Mouse (Mus musculus) liver, embryonic 14.5 days (tissue): ENCODE data around the gene Fastkd3. TPM values are rescaled to one million over a fixed set of nuclear protein-coding genes. Genes with fewer than 3 reads are reported as not detected.

Experiments used
- ATAC-seq: fragments of 200-750 bp; cut with Nextera tagmentation; 2 replicates; pipeline ENCODE4 v1.8.0; 2017; ENCODE audit warnings: moderate number of reproducible peaks, mild to moderate bottlenecking, moderate library complexity; ENCODE audit not compliant: insufficient read depth
- DNase-seq, 3 experiments: peaks; one replicate each; pipeline ENCODE4 v3.0.0-alpha.2; 2012 to 2013; ENCODE audit warnings: low read depth in 3 of 3, low spot score in 3 of 3
- H3K27ac ChIP-seq: fragments of 300-500 bp; sonication (generic); 2 replicates; pipeline ENCODE4 v1.5.1; 2014; ENCODE audit warnings: moderate library complexity, mild to moderate bottlenecking, control low read depth, inconsistent platforms
- H3K27me3 ChIP-seq: fragments of 300-500 bp; sonication (generic); 2 replicates; pipeline ENCODE4 v1.6.1; 2014; ENCODE audit warnings: mild to moderate bottlenecking, low read length, moderate library complexity; ENCODE audit not compliant: control insufficient read depth, insufficient read depth
- H3K36me3 ChIP-seq: fragments of 300-500 bp; sonication (generic); replicated peaks from 2 replicates; pipeline ENCODE4 v1.6.1; 2014; ENCODE audit warnings: low read depth; ENCODE audit not compliant: control insufficient read depth, insufficient read depth
- H3K4me1 ChIP-seq, 2 experiments: fragments of 200-500 bp in 1 of 2; fragments of 300-500 bp in 1 of 2; sonication (generic) in 1 of 2; replicated peaks; 2 replicates each; pipeline ENCODE4 v1.6.1; 2012 to 2014; ENCODE audit warnings: antibody characterized with exemption in 1 of 2, inconsistent platforms in 1 of 2, low read length in 1 of 2; ENCODE audit not compliant: control insufficient read depth in 2 of 2, insufficient read depth in 2 of 2
- H3K4me2 ChIP-seq: fragments of 300-500 bp; sonication (generic); 2 replicates; pipeline ENCODE4 v1.6.1; 2014; ENCODE audit warnings: low read depth, mild to moderate bottlenecking, control low read depth, moderate library complexity
- H3K4me3 ChIP-seq, 2 experiments: fragments of 200-500 bp in 1 of 2; fragments of 300-500 bp in 1 of 2; sonication (generic) in 1 of 2; 2 replicates each; pipeline ENCODE4 v1.5.1; 2012 to 2014; ENCODE audit warnings: low read depth in 2 of 2, low read length in 2 of 2, mild to moderate bottlenecking in 2 of 2, control low read depth in 1 of 2, inconsistent platforms in 1 of 2, moderate library complexity in 1 of 2; ENCODE audit not compliant: insufficient read depth in 1 of 2
- H3K9ac ChIP-seq: fragments of 300-500 bp; sonication (generic); replicated peaks from 2 replicates; pipeline ENCODE4 v1.6.1; 2014; ENCODE audit warnings: mild to moderate bottlenecking, control low read depth, moderate library complexity
- H3K9me3 ChIP-seq: fragments of 300-500 bp; sonication (generic); 2 replicates; pipeline ENCODE4 v1.6.1; 2016; ENCODE audit warnings: low read length, mixed read lengths; ENCODE audit not compliant: control insufficient read depth
- CTCF ChIP-seq: IDR thresholded peaks from 2 replicates; pipeline ENCODE4 v1.5.1; 2016; ENCODE audit warnings: antibody characterized with exemption, low read depth, control low read depth
- EP300 ChIP-seq: IDR thresholded peaks from 2 replicates; pipeline ENCODE4 v1.6.1; 2016; ENCODE audit warnings: antibody characterized with exemption, low read depth
- WGBS: fragments of 180-500 bp; shearing (Covaris S2); extraction: QIAGEN DNeasy Blood & Tissue Kit; methylation state at CpG from one replicate; pipeline ENCODE4 v1.1.7; 2014; ENCODE audit not compliant: insufficient replicate concordance; 5-methylcytosine and 5-hydroxymethylcytosine counted together
- polyA plus RNA-seq, 2 experiments: library from polyadenylated mRNA; depleted of rRNA in 1 of 2; stranded (reverse) in 1 of 2; unstranded in 1 of 2; fragments of >200 nt; fragmentation: Nextera tagmentation in 1 of 2; extraction: Ambion mirVana in 1 of 2; gene quantifications; 2 replicates each; pipeline versions ENCODE4 v1.2.1 to v1.2.3; 2012 to 2014

Fastkd3 gene
- polyA plus RNA-seq, 2 experiments: 7.3 to 13.6 TPM

DNA sequence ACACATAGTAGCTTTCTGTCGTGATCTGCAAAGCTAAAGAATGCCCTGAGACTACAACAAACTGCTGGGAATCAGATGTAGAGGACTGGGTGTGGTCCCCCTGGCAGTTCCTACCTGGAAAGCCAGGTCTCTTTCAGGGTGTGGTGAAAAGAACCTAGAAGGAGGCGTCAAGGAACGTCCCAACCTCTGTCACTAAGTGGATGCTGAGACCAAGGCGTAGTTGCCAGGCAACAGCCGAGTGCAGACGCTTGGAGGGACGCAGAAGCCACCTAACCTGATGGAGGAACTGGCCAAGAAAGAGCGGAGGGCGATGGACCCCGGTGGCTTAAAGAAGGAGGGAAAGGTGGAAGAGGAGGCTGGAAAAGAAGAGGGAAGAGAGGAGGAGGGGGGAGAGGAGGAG, 15.2 kb downstream of the Fastkd3 start, which contains the start of gene 1700001L19Rik:
1700001L19Rik (plus strand) TSS at position 223 of the 400 bp plus-strand sequence.
- Histone ChIP-seq H3K36me3 (0 out of 2 replicates have a peak, but pooled peaks cover 3% of the 10 kb centered on the region), H3K4me1 (peaks cover 0 to 8% of the 10 kb centered on the region in 2 experiments; a peak in 2 of 4 replicates), H3K4me3 (no peak within 1 kb of the TSS), H3K9me3 (no peaks in the 10 kb centered on the region), H3K27me3 (no peaks in the 10 kb centered on the region), H3K9ac (no peak within 1 kb of the TSS), H3K4me2 (peak within 1 kb of the TSS; percentile 28), H3K27ac (no peak within 1 kb of the TSS)
- WGBS: 19% methylated on average over 10 of the region's 10 CpGs
- ATAC-seq (no peak), DNase-seq (no peak)
- TF ChIP-seq EP300: no peak
- no peak for TF ChIP-seq CTCF

DNA sequence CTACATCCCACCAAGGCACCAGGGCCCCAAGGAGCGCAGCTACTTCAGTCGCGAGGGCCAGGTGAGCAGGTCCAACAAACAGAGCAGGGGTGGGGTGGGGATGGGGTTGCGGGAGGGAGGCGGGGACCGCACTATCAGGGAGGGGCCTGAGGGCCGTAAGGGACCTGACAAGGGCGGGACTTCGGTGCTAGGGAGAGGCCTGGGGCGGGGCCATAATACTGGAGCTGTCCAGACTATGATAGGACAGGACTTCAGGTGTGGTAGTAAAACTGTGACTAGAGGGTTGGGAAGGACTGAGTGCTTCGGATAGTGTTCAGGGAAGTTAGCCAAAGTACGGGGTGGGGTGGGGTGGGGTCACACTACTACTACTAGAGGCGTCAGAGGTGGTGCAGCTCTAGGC, 15.6 kb downstream of the Fastkd3 start:
- H3K27me3 ChIP-seq: no peaks in the 10 kb centered on the region
- H3K27ac ChIP-seq: no peak overlapping the region
- H3K4me3 ChIP-seq: no peak overlapping the region
- H3K9me3 ChIP-seq: no peaks in the 10 kb centered on the region
- peak overlapping the region; percentile 28 for H3K4me2 ChIP-seq
- H3K4me1 ChIP-seq: peaks cover 0 to 8% of the 10 kb centered on the region in 2 experiments; a peak in 2 of 4 replicates
- TF ChIP-seq CTCF: no peak
- peak in 1 of 3 experiments; percentile 46 for DNase-seq
- H3K9ac ChIP-seq: no peak overlapping the region
- H3K36me3 ChIP-seq: no peaks in the 10 kb centered on the region
- 8% methylated on average over 13 of the region's 13 CpGs for WGBS
- peak; percentile 85 for ATAC-seq

DNA sequence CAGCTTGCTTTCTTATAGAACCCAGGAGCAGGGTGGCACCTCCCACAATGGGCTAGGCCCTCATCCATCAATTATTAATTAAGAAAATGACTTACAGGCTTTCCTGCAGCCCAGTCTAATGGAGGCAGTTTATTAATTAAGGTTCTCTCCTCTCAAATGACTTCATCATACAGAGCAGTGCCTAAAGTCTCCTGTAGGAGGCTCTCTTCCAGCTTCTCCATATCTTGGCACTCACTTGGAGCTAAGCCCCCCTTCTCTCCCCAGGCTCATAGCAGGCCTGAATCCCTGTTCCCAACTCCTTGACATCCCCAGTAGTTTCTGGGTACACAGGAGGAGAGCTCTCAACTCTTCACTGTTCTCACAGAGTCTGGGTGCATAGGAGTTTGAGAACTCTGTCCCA, 16.9 kb downstream of the Fastkd3 start:
- no peak overlapping the region for H3K4me2 ChIP-seq
- peaks cover 0 to 8% of the 10 kb centered on the region in 2 experiments; a peak in 2 of 4 replicates for H3K4me1 ChIP-seq
- DNase-seq (no peak), ATAC-seq (no peak)
- H3K9ac ChIP-seq: no peak overlapping the region
- no peaks in the 10 kb centered on the region for H3K27me3 ChIP-seq
- H3K36me3 ChIP-seq: no peaks in the 10 kb centered on the region
- no peak; the same call in 1 of the 2 replicates for TF ChIP-seq CTCF
- no peak for TF ChIP-seq EP300
- no peak overlapping the region for H3K4me3 ChIP-seq
- H3K9me3 ChIP-seq: no peaks in the 10 kb centered on the region
- H3K27ac ChIP-seq: no peak overlapping the region

DNA sequence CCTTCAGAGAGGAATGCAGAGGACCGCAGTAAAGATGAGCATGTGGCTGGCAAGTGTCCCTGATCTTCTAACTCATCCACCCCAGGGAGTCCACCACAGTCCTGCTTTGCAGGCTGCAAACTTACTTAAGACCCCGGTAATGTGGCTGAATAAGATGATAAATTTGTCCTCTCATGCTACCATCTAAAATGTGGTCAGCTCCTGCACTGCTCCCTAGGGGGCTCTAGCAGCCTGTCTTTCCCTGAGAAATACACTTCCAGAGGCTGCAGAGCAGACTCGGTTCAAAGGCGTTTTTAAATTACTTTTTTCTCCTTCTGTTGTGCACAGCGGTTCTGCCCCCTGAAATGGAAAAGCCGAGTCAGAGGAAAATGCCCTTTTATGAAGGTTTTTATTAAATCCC, 19.1 kb downstream of the Fastkd3 start:
- ATAC-seq (no peak), DNase-seq (no peak)
- Histone ChIP-seq H3K4me2 (no peak overlapping the region), H3K27ac (no peak overlapping the region), H3K9ac (no peak overlapping the region), H3K4me3 (no peak overlapping the region), H3K9me3 (no peaks in the 10 kb centered on the region), H3K27me3 (no peaks in the 10 kb centered on the region), H3K36me3 (no peaks in the 10 kb centered on the region), H3K4me1 (peaks cover 0 to 8% of the 10 kb centered on the region in 2 experiments; a peak in 2 of 4 replicates)
- TF ChIP-seq CTCF: peak; percentile 18
- TF ChIP-seq EP300: no peak
- WGBS: 29% methylated on average over 6 of the region's 6 CpGs

DNA sequence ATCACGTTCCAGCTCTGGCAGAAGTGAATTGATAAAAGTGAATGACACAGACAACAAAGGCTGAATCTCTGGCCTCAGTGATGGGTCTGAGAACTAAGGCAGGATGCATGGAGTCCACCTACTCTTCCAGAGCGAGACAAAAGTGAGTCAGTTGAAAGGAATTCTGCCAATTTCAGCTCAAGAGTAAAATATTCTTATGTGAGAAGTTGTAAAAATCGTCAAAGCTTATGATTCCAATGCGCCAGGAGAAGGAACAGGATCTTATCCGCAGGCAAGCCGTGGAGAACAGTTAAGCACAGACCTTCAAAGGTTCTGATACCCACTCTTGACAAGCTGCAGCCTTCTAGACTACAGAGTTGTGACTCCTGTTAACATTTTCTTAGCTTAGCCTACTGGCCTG, 21.1 kb downstream of the Fastkd3 start:
- H3K27ac ChIP-seq: no peak overlapping the region
- no peak for ATAC-seq
- WGBS: 46% methylated on average over 6 of the region's 6 CpGs
- peaks cover 0 to 8% of the 10 kb centered on the region in 2 experiments; a peak in 2 of 4 replicates for H3K4me1 ChIP-seq
- H3K36me3 ChIP-seq: no peaks in the 10 kb centered on the region
- H3K4me2 ChIP-seq: no peak overlapping the region
- no peaks in the 10 kb centered on the region for H3K9me3 ChIP-seq
- H3K4me3 ChIP-seq: no peak overlapping the region
- no peak for TF ChIP-seq CTCF
- TF ChIP-seq EP300: no peak
- DNase-seq: no peak
- H3K9ac ChIP-seq: no peak overlapping the region
- H3K27me3 ChIP-seq: no peaks in the 10 kb centered on the region
